Comparison of ENCODE assay signal across 24 mouse cellular contexts in genomic region chr14:99499502-99500266, GRCm38 (mm10).
DNase-seq lines count a peak whose midpoint lies in the region; ATAC-seq and TF ChIP-seq lines count a peak whose summit lies in the region.
"Had no signal": no experiment of that assay in that cellular context is flagged by ENCODE, and none has a peak within 500 bp of the region (broad histone marks: within the 10 kb centered on the region; RNA-seq: fewer than 3 reads in every experiment).

No protein-coding gene starts in this region.

- TF ChIP-seq POLR2A in myocyte (IDR thresholded peaks at IDR 0.05; ENCODE audit: insufficient read length, low read depth), result no peak

- H3K79me2 ChIP-seq in myocyte (ENCODE audit: control insufficient read depth, insufficient read depth), result no peaks in the 10 kb centered on the region

- H3K4me3 ChIP-seq in embryonic facial prominence, embryonic 14.5 days (ENCODE audit: low read depth, low read length), result no peak overlapping the region
- H3K4me3 ChIP-seq in embryonic facial prominence, embryonic 10.5 days, result no peak overlapping the region
- H3K4me3 ChIP-seq in limb, embryonic 13.5 days, result no peak overlapping the region
- no peak overlapping the region for H3K4me3 ChIP-seq in limb, embryonic 10.5 days
- no peak overlapping the region for H3K4me3 ChIP-seq in myocyte
- no peak overlapping the region for H3K4me3 ChIP-seq in midbrain, embryonic 15.5 days
- H3K4me3 ChIP-seq: embryonic facial prominence, embryonic 12.5 days; forebrain, embryonic 13.5 days; heart, embryonic 10.5 days; hindbrain, embryonic 13.5 days had no signal

- no peaks in the 10 kb centered on the region for H3K4me1 ChIP-seq in embryonic facial prominence, embryonic 14.5 days (ENCODE audit: control insufficient read depth, insufficient read depth, low read length)
- H3K4me1 ChIP-seq in embryonic facial prominence, embryonic 10.5 days, result no peaks in the 10 kb centered on the region
- H3K4me1 ChIP-seq in limb, embryonic 13.5 days, result no peaks in the 10 kb centered on the region
- H3K4me1 ChIP-seq in limb, embryonic 10.5 days, result peaks cover 11% of the 10 kb centered on the region
- no peaks in the 10 kb centered on the region for H3K4me1 ChIP-seq in midbrain, embryonic 15.5 days
- H3K4me1 ChIP-seq: embryonic facial prominence, embryonic 12.5 days; forebrain, embryonic 13.5 days; hindbrain, embryonic 13.5 days had no signal

- no peak overlapping the region for H3K4me2 ChIP-seq in embryonic facial prominence, embryonic 14.5 days (ENCODE audit: low read depth, low read length)
- no peak overlapping the region for H3K4me2 ChIP-seq in limb, embryonic 13.5 days (replicated peaks)
- peak overlapping the region; percentile 68 for H3K4me2 ChIP-seq in myocyte (ENCODE audit: low read depth)
- H3K4me2 ChIP-seq in midbrain, embryonic 15.5 days, result no peak overlapping the region
- H3K4me2 ChIP-seq: embryonic facial prominence, embryonic 12.5 days; forebrain, embryonic 13.5 days; hindbrain, embryonic 13.5 days had no signal

- H3K9me3 ChIP-seq in embryonic facial prominence, embryonic 14.5 days (ENCODE audit: control insufficient read depth, low read length), result no peaks in the 10 kb centered on the region; the same call in 1 of the 2 replicates
- H3K9me3 ChIP-seq in embryonic facial prominence, embryonic 10.5 days, result peaks cover 5% of the 10 kb centered on the region; the same call in 1 of the 2 replicates
- H3K9me3 ChIP-seq in limb, embryonic 13.5 days, result peaks cover 5% of the 10 kb centered on the region
- no peaks in the 10 kb centered on the region for H3K9me3 ChIP-seq in limb, embryonic 10.5 days (replicated peaks)
- H3K9me3 ChIP-seq in midbrain, embryonic 15.5 days, result no peaks in the 10 kb centered on the region
- H3K9me3 ChIP-seq: embryonic facial prominence, embryonic 12.5 days; heart, embryonic 10.5 days had no signal

- no peaks in the 10 kb centered on the region for H3K36me3 ChIP-seq in embryonic facial prominence, embryonic 14.5 days (ENCODE audit: control insufficient read depth, insufficient read depth, low read length)
- H3K36me3 ChIP-seq in embryonic facial prominence, embryonic 10.5 days (replicated peaks), result no peaks in the 10 kb centered on the region
- H3K36me3 ChIP-seq in limb, embryonic 13.5 days, result no peaks in the 10 kb centered on the region
- H3K36me3 ChIP-seq in limb, embryonic 10.5 days, result no peaks in the 10 kb centered on the region
- H3K36me3 ChIP-seq in myocyte (ENCODE audit: control insufficient read depth, insufficient read depth), result no peaks in the 10 kb centered on the region
- no peaks in the 10 kb centered on the region for H3K36me3 ChIP-seq in midbrain, embryonic 15.5 days (replicated peaks)
- H3K36me3 ChIP-seq: embryonic facial prominence, embryonic 12.5 days; heart, embryonic 10.5 days had no signal

- WGBS in embryonic facial prominence, embryonic 14.5 days, result 70% methylated on average over 7 of the region's 7 CpGs
- WGBS in embryonic facial prominence, embryonic 10.5 days, result 89% methylated on average over 7 of the region's 7 CpGs
- WGBS in limb, embryonic 13.5 days, result 42% methylated on average over 7 of the region's 7 CpGs
- WGBS in limb, embryonic 10.5 days, result 89% methylated on average over 7 of the region's 7 CpGs
- WGBS in midbrain, embryonic 15.5 days, result 87% methylated on average over 7 of the region's 7 CpGs

- H3K27me3 ChIP-seq in embryonic facial prominence, embryonic 14.5 days (replicated peaks; ENCODE audit: control insufficient read depth, insufficient read depth, low read length), result no peaks in the 10 kb centered on the region
- H3K27me3 ChIP-seq in embryonic facial prominence, embryonic 10.5 days (replicated peaks; ENCODE audit: low read depth, poor library complexity, severe bottlenecking), result no peaks in the 10 kb centered on the region
- H3K27me3 ChIP-seq in limb, embryonic 13.5 days, result no peaks in the 10 kb centered on the region
- H3K27me3 ChIP-seq in limb, embryonic 10.5 days (ENCODE audit: low read depth, poor library complexity, severe bottlenecking), result no peaks in the 10 kb centered on the region
- no peaks in the 10 kb centered on the region for H3K27me3 ChIP-seq in myocyte (ENCODE audit: control insufficient read depth, insufficient read depth, insufficient read length)
- H3K27me3 ChIP-seq in midbrain, embryonic 15.5 days (replicated peaks), result no peaks in the 10 kb centered on the region
- H3K27me3 ChIP-seq: CH12.LX; embryonic facial prominence, embryonic 12.5 days; forebrain, embryonic 13.5 days; hindbrain, embryonic 13.5 days had no signal

- H3ac ChIP-seq in myocyte (ENCODE audit: control insufficient read depth, insufficient read length), result no peak overlapping the region

- ATAC-seq in embryonic facial prominence, embryonic 14.5 days (ENCODE audit: low read depth), result peak; percentile 70; the same call in 1 of the 2 replicates
- ATAC-seq in limb, embryonic 13.5 days (ENCODE audit: low FRiP score, low read depth), result peak; percentile 82
- ATAC-seq in midbrain, embryonic 15.5 days (replicated peaks), result no peak
- ATAC-seq: activated CD4-positive, CD25-positive, alpha-beta regulatory T cell, adult 4 months; forebrain, embryonic 13.5 days; forebrain, postnatal 0 days; hindbrain, postnatal 0 days had no signal

- H3K27ac ChIP-seq in embryonic facial prominence, embryonic 14.5 days (replicated peaks; ENCODE audit: low read depth, low read length), result no peak overlapping the region
- no peak overlapping the region for H3K27ac ChIP-seq in embryonic facial prominence, embryonic 10.5 days (replicated peaks)
- H3K27ac ChIP-seq in limb, embryonic 13.5 days, result no peak overlapping the region
- no peak overlapping the region for H3K27ac ChIP-seq in limb, embryonic 10.5 days
- no peak overlapping the region for H3K27ac ChIP-seq in midbrain, embryonic 15.5 days
- H3K27ac ChIP-seq: embryonic facial prominence, embryonic 12.5 days; forebrain, embryonic 13.5 days; heart, embryonic 10.5 days; hindbrain, embryonic 13.5 days; hindbrain, postnatal 0 days had no signal

- DNase-seq in embryonic facial prominence, embryonic 14.5 days (ENCODE audit: low spot score), result peak; percentile 46
- no peak for DNase-seq in embryonic facial prominence, embryonic 10.5 days (ENCODE audit: low spot score)
- no peak for DNase-seq in limb, embryonic 10.5 days (ENCODE audit: low spot score)
- peak; percentile 15 for DNase-seq in brain, adult 2 months (ENCODE audit: low read depth, low spot score)
- DNase-seq in retina, embryonic 14.5 days (ENCODE audit: low spot score), result no peak
- DNase-seq: adrenal gland, postnatal 36 days; cerebellum, adult 11 months; cerebellum, adult 8-10 months; cerebellum, postnatal 14 days; embryo, embryonic 11 days; forebrain, postnatal 0 days; gastrocnemius, postnatal 36 days; heart, adult 18-20 months; heart, postnatal 10 days had no signal

- no peak overlapping the region for H3K9ac ChIP-seq in embryonic facial prominence, embryonic 14.5 days (ENCODE audit: low read depth, low read length)
- H3K9ac ChIP-seq in limb, embryonic 13.5 days, result no peak overlapping the region
- H3K9ac ChIP-seq in midbrain, embryonic 15.5 days, result no peak overlapping the region
- H3K9ac ChIP-seq: embryonic facial prominence, embryonic 12.5 days; forebrain, embryonic 13.5 days; forebrain, postnatal 0 days; hindbrain, embryonic 13.5 days had no signal

TF ChIP-seq in myocyte, 11 proteins besides CTCF, POLR2A, EP300 and RAD21:
- peak in 2 of 3 experiments; percentile 9 to 95 for TF ChIP-seq MYOG (IDR thresholded peaks at IDR 0.05; ENCODE audit: control insufficient read depth in 1 of 3, insufficient read depth in 1 of 3, insufficient read length in 2 of 3, low read depth in 2 of 3)
- no peak for TF ChIP-seq REST (IDR thresholded peaks at IDR 0.05; ENCODE audit: insufficient read depth, insufficient read length)
- TF ChIP-seq CEBPB (IDR thresholded peaks at IDR 0.05; ENCODE audit: insufficient read depth, poor library complexity, severe bottlenecking), result peak; percentile 78
- TF ChIP-seq MYOD1 (IDR thresholded peaks at IDR 0.05; ENCODE audit: control insufficient read depth in 1 of 3, insufficient read length in 2 of 3, low read depth in 2 of 3), result peak; percentile 15 to 72 (median 41)
- no peak for TF ChIP-seq E2F4 (IDR thresholded peaks at IDR 0.05; ENCODE audit: insufficient read depth)
- TF ChIP-seq USF1 (IDR thresholded peaks at IDR 0.05; ENCODE audit: low read depth), result peak; percentile 58
- peak; percentile 47 for TF ChIP-seq TCF3 (IDR thresholded peaks at IDR 0.05; ENCODE audit: insufficient read length, low read depth)
- no peak for TF ChIP-seq SRF (IDR thresholded peaks at IDR 0.05; ENCODE audit: control insufficient read depth, insufficient read length, low read depth)
- no peak for TF ChIP-seq POLR2AphosphoS2 (IDR thresholded peaks at IDR 0.05; ENCODE audit: insufficient read length, low read depth)
- peak; percentile 94 for TF ChIP-seq TCF12 (IDR thresholded peaks at IDR 0.05; ENCODE audit: insufficient read depth, poor library complexity, severe bottlenecking)
TF ChIP-seq in myocyte: peak in this region for 6.

Comparison
In these comparisons a context has a peak if more than half of its experiments do, and no peak if none do; other contexts are left out.
1. DNase-seq: peak in embryonic facial prominence, embryonic 14.5 days (single experiment) and brain, adult 2 months (single experiment); none in embryonic facial prominence, embryonic 10.5 days (single experiment), limb, embryonic 10.5 days (single experiment) and retina, embryonic 14.5 days (single experiment).